Mouse (Mus musculus): Measurements from ENCODE around the gene Ntpcr.

- TF ChIP-seq POLR2A (IDR thresholded peaks at IDR 0.05; ENCODE audit: low read depth, low read length) (no peak), CTCF (IDR thresholded peaks at IDR 0.05; ENCODE audit: borderline replicate concordance, insufficient read depth, low read length) (no peak)
These were observed 42.5 kb downstream of the Ntpcr start for GRCm38 (mm10) chr8:125772300-125772699.

Measured in embryonic fibroblast, embryonic 13.5 days (primary cell).